Mouse (Mus musculus) cerebellum, postnatal 4 days (tissue): ENCODE results near the gene Ms4a15.

Experiments used
- DNase-seq, 2 experiments: peaks; one replicate each; pipeline ENCODE4 v3.0.0; 2022; ENCODE audit warnings: low spot score in 2 of 2, mixed read lengths in 1 of 2

The Ms4a15 gene

DNA sequence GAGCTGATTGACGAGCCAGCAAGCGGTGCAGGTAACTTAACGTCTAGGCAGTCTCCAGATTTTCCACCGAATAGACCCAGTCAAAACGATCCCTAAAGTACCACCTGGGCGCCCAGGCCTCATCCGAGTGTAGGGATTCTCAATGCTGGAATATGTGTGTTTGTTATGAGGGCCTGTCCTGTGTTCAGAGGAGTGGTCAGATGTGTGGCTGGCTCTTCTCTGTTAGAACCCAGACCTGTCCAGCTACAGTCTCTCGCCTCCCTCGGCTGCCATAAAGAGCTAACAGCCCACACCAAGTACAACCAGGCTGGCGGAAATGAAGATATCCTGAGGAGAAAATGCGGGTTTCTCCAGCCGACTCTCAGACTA lies 33.1 kb downstream of the Ms4a15 start:
- no peak for DNase-seq

DNA sequence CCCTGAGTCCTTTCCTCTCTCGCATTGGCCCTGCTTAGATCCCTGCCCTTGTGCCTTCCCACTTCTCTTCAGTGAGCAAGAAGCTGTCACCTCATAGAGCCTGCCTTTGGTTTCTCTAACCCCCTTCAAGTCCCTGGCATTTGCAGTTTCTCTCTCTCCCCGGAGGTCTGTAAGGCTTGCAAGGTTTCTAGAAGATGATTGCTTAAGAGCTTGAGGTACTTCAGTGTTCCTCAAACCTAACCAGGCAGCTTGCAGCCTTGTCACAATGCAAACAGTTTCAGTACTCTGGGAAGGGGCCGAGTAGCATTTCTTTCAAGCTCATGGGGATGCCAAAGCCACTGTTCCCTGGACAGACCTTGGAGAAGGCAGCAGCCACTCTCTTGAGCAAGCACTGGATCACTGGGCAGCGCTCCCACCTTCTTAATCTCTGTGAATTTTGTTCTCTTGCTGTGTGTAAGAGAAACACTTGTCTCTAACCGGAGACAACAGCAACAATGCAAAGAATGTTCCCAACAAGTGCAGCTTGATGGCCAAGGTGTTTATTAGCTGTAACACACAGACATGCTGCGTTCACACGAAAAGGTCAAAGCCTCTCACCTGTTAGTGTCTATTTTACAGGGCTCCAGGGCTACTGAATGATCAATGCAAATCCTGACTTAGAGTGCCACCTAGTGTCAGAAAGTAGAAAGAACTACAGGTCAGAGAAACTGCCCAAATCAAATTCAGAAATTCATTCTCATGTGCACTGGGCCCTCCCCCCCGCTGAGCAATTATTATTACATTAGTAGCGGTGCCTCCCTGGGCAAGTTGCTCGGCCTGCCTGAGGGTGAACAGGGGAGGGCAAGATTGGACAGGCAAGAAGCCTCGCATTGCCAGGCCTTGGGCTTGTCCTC lies 33.7 kb downstream of the Ms4a15 start:
- DNase-seq = peak in 1 of 2 experiments; percentile 56

DNA sequence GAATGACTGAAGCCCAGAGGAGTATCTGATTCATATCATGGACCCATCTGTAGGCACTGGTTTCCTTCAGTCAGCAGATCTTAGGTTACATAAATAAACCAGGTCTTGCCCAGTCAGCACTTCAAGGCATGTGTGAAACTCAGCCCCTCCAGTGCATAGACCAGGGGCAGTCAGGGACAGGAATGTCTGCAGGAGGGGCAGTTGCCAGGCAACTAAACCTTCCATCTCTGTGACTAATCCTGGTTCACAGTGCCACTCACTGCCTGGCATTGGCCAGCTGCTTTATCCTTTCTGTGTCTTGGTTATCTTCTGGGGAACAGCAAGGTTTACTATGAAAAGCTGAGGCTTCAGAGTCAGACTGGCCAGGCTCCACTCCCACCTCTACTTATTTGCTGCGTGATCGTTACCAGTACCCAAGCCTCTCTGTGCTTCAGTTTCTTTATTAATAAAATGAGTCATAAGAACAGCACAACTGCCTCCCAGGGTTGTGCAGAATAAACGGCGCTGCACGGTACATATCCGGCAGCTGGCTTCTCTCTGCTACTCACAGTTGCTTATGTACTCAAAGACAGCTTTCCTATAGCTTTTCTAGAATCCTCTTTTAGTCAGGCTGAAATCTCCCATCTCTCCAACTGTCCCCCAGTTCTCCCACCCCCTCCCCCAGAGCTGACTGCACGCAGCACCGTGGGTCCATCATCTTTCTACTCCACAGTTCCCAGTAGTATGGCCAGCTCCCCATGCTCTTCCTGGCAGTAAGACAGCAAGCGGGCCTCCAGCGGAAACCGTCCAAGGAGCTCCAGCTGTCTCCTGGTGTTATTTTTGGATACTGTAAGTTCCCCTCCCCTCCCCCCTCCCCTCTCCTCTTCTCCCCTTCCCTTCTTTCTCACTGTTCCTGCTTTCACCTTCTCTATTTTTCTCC lies 40.8 kb downstream of the Ms4a15 start:
- no peak for DNase-seq

DNA sequence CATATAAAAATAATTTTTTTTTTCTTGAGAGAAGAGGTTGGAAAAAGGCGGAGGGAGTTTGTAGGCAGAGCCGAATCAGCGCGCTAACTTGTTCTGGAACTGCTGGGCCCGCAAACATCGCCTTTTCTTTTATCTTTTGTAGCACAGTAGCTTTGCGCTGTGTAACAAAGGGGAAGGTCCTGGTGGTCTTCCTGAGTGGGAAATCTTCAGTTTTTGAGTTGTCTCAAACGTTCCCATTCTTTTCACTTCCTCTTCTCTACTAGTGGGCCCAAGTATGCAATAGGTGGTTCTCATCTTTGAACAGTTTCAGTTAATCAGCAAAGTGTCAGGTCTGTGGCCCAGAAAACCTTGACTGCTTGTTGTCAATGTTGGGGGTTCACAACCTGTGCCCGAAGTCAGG lies 43.5 kb downstream of the Ms4a15 start:
- DNase-seq = no peak

DNA sequence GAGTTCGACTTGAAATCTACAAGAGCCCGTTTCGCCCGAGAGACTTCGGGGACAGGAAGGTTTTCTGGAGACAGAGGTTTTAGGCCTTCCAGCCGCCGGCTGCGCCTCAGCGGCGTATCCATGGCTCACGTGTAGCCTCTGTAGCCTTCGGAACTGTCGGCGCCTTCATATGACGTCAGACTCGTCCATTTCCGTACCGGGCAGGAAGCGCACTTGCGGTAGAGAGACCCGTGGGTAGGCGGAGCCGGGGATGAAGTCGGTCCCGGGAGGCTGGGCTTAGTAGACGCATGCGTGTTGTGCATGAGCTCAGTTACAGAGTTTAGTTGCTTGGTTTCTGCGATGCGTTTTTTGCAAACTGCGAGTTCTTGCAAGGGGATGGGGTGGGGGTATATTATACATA lies 43.9 kb downstream of the Ms4a15 start, which contains the start of gene Ccdc86:
Gene Ccdc86, minus strand, starts transcription at position 155 of the 400 bp plus-strand sequence.
- peak; percentile 89 to 94 for DNase-seq

DNA sequence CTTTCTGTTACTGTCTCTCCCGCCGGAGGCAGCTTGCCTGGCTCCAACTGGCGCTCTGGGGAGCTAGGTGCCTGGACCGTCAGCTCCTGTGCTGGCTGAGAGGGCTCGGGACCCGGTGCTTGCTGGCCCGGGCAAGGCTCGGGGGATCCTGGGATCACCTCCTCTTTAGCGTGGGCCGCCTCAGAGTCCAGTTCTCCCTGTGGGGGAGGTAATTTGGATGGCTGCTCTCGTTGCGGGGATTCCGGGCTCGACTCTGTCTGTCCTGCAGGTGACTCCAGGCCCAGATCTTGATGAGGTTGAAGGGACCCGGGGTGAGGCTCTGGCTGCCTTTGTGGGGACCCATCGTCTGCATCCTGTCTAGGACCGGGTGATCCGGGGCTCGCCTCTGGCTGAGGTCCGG lies 44.6 kb downstream of the Ms4a15 start:
- DNase-seq = no peak

DNA sequence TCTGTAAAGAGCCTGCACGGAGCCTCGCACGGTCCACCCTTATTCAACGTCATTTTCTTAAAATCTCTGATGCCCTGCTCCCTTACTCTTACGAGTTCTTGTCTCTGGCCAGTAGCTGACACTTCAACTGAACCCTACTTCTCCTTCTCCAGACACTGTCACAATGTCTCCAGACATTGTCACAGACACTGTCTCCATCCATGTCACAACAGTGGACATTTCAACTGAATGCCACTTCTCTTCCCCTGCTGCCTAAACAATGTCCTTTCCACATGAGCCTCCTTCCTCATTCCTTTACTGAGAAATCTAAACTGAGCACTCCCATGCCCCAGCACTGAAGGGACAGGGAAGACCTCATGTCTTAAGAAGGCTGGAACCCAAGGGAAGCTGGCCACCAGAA lies 45.8 kb downstream of the Ms4a15 start:
- DNase-seq = no peak

DNA sequence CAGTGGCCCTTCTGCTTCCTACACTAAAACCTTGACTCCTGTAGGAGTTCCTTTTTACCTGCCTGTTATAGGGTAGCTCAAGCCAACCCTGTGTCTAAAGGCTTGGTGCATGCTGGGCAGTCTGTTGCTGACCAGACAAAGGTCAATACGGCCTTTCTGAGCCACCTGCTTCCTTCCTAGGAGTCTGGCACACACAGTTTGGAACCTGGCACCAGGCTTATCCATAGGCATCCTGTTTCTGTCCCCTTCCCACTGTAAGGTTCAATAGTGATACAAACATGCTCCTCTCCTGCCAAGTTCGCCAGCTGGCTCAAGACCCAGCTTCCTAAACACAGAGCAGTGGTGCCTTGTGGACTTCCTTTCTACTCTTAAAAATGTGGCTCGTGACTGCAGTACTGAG lies 46.5 kb downstream of the Ms4a15 start:
- DNase-seq = no peak

DNA sequence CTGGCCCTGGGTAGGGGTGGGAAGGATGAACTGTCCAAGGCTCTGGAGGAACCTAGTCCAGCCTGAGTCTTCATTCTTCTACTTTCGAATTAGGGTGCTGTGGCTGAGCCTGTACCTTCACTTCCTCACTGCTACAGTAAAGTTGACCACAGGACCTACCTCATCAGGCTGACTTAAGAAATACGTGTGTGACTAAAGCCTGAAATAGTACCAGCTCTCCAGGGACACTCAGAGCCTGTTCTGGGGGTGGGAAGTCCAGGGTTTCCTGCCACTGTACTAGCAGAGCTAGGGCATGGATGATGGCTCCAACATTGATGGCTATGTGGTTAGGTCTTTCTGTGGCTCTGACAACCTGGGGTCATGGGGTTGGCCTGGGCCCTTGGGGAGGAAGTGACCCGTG lies 49.1 kb downstream of the Ms4a15 start:
- no peak for DNase-seq

DNA sequence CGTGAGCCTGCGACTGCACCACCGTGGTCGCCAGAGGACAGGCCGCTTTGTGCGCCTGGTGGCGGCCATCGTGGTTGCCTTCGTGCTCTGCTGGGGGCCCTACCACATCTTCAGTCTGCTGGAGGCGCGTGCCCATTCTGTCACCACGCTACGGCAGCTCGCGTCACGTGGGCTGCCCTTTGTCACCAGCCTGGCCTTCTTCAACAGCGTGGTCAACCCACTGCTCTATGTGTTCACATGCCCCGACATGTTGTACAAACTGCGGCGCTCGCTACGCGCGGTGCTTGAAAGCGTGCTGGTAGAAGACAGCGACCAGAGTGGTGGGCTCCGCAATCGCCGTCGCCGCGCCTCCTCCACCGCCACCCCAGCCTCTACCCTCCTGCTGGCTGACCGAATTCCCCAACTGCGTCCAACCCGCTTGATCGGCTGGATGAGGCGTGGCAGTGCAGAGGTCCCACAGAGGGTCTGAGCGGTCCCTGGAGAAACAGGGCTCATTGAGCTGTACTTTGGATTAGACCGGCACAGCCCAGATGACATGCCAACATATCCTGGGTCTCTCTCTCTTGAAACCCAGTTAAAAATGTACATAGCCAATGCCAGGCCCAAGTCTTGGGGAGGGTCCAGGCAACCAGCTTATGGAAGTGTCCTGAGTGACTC lies 52.1 kb downstream of the Ms4a15 start:
- DNase-seq = peak in 1 of 2 experiments; percentile 32

DNA sequence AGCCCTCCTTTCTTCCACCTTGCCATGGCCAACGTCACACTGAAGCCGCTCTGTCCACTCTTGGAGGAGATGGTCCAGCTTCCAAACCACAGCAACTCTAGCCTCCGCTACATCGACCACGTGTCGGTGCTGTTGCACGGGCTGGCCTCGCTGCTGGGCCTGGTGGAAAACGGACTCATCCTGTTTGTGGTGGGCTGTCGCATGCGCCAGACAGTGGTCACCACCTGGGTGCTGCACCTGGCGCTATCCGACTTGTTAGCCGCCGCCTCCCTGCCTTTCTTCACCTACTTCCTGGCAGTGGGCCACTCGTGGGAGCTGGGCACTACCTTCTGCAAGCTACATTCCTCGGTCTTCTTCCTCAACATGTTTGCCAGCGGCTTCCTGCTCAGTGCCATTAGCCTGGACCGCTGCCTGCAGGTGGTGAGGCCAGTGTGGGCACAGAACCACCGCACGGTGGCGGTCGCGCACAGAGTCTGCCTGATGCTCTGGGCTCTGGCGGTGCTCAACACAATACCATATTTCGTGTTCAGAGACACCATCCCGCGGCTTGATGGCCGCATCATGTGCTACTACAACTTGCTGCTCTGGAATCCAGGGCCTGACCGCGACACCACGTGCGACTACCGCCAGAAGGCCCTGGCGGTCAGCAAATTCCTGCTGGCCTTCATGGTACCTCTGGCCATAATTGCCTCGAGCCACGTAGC lies 52.8 kb downstream of the Ms4a15 start:
- peak; percentile 63 to 83 for DNase-seq

DNA sequence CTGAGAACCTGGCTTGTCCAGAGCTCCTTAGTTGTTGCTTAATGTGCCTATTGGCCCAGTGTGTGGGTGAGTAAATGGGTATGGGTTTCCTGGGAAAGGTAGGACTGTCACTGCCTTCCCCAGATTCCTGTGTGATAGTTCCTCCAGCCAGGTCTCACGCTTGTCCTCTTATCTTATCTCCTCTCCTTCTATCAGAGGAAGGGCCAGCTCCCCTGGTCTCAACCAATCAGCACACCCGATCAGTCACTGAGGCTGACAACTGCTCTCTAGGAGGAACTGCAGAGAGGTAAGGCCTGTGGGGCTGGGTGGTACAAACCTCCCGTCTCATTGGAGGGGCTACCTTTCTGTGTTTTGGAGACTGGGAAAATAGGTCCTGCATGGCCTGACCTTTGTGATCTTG lies 54.3 kb downstream of the Ms4a15 start:
- DNase-seq = no peak

DNA sequence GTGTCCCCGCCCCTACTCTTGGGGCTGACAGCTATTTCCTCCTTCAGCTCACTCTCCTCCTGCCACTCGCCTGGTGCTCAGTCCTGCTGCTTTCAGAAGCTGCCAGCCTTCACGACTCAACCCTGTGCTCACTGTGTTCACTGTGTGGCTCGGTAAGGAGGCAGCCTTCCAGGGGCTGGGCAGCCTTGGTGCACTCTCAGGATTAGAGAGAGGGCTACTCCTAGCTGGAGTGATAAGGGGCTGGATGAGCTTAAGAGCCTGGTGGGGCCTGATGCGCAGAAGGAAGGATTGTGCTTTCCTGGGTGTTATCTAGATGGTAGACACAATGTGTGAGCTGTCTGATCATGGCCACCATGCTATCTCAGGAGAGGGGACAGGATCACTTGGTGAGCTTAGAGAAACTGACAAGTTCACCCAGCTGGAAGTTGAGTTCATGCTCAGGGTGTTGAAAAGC lies 55.9 kb downstream of the Ms4a15 start, which contains the start of gene Ptgdr2:
Gene Ptgdr2, plus strand, starts transcription at position 51 of the 454 bp plus-strand sequence.
- DNase-seq = no peak

DNA sequence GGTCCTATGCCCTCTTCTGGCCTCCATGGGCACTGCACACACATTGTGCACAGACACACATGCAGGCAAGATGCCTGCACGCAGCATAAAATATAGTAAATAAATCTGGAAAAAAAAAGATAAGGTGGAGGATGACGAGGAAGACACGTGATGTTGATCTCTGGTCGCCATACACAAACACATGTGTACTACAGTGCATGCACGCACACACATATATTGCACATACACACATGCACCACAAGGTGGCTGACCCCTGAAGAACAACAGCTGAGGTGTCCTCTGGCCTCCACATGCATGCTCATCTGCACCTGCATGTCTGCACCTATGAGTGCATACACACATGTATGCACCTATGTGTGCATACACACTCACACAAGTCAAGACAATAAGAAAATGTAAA lies 57.0 kb downstream of the Ms4a15 start:
- no peak for DNase-seq

DNA sequence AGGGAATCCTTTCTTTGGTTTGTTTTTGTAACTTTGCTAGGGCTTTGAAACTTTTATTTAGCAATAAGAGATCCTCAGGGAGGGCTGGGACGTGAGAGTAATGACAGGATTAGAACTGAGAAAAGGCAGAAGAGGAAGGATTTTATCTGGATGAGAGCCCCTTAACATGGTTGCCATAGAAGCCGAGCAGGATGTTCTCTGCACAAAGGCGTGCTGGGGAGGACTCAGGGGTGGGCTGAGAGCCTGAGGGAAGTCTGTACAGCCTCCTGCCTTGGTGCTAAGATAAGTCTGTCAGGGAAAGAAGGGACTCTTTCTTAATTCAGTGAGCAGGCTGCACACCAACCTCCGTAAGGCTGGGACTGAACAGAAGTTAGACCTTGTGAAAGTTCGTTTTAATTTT lies 58.0 kb downstream of the Ms4a15 start:
- DNase-seq = no peak

DNA sequence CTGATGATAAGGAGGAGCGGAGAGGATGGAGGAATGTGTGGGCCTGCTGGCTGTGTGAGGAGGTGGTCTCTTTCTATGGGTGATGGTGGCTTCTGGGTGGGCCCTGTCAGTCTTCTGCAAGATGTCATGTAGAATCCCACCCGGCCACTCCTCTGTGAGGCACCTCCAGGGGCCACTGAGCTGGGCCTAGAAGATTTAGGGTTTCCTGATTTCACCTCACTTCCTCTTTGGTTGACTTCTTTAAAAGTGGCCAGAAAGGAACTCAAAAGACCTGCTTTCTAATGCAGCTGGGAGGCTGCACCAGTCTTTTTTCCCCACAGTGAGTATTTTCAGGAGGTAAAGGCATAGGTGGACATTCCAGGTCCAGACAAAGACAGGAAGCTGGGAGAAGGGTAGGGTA lies 62.4 kb downstream of the Ms4a15 start:
- no peak for DNase-seq
